In genomic region chr5:60600300-60600648, GRCm38 (mm10) we compare ENCODE assay signal across 26 mouse cellular contexts.
A peak's percentile ranks its signal among the peaks of the same experiment; 100 is the strongest.
DNase-seq lines count a peak whose midpoint lies in the region; ATAC-seq lines count a peak whose summit lies in the region.
"Had no signal": no experiment of that assay in that cellular context is flagged by ENCODE, and none has a peak within 500 bp of the region (broad histone marks: within the 10 kb centered on the region; RNA-seq: fewer than 3 reads in every experiment).

No protein-coding gene starts in this region.

- 57% methylated on average over 5 of the region's 5 CpGs for WGBS in embryonic facial prominence, embryonic 14.5 days
- WGBS in embryonic facial prominence, embryonic 10.5 days = 76% methylated on average over 5 of the region's 5 CpGs
- whole genome bisulfite sequencing in hindbrain, embryonic 13.5 days = 30% methylated on average over 5 of the region's 5 CpGs
- WGBS in hindbrain, embryonic 14.5 days = 39% methylated on average over 5 of the region's 5 CpGs
- WGBS in neural tube, embryonic 13.5 days = 52% methylated on average over 5 of the region's 5 CpGs

- no peaks in the 10 kb centered on the region for H3K27me3 ChIP-seq in embryonic facial prominence, embryonic 14.5 days (replicated peaks; ENCODE audit: control insufficient read depth, insufficient read depth, low read length)
- H3K27me3 ChIP-seq in embryonic facial prominence, embryonic 10.5 days (replicated peaks; ENCODE audit: low read depth, poor library complexity, severe bottlenecking) = no peaks in the 10 kb centered on the region
- H3K27me3 ChIP-seq in hindbrain, embryonic 13.5 days = no peaks in the 10 kb centered on the region
- H3K27me3 ChIP-seq in hindbrain, embryonic 14.5 days (ENCODE audit: control insufficient read depth, insufficient read depth, low read length) = no peaks in the 10 kb centered on the region
- no peaks in the 10 kb centered on the region for H3K27me3 ChIP-seq in neural tube, embryonic 13.5 days
- H3K27me3 ChIP-seq: embryonic facial prominence, embryonic 12.5 days; heart, embryonic 13.5 days; intestine, embryonic 15.5 days; limb, embryonic 13.5 days; lung, embryonic 15.5 days; Patski had no signal

- no peak overlapping the region for H3K4me2 ChIP-seq in embryonic facial prominence, embryonic 14.5 days (ENCODE audit: low read depth, low read length)
- no peak overlapping the region for H3K4me2 ChIP-seq in hindbrain, embryonic 13.5 days
- H3K4me2 ChIP-seq in hindbrain, embryonic 14.5 days (replicated peaks) = no peak overlapping the region
- no peak overlapping the region for H3K4me2 ChIP-seq in neural tube, embryonic 13.5 days
- H3K4me2 ChIP-seq: embryonic facial prominence, embryonic 12.5 days; heart, embryonic 13.5 days; intestine, embryonic 15.5 days; limb, embryonic 13.5 days; liver, embryonic 11.5 days; lung, embryonic 15.5 days had no signal

- no peaks in the 10 kb centered on the region for H3K36me3 ChIP-seq in embryonic facial prominence, embryonic 14.5 days (ENCODE audit: control insufficient read depth, insufficient read depth, low read length)
- no peaks in the 10 kb centered on the region for H3K36me3 ChIP-seq in embryonic facial prominence, embryonic 10.5 days (replicated peaks)
- no peaks in the 10 kb centered on the region for H3K36me3 ChIP-seq in hindbrain, embryonic 13.5 days
- no peaks in the 10 kb centered on the region for H3K36me3 ChIP-seq in hindbrain, embryonic 14.5 days (replicated peaks; ENCODE audit: control insufficient read depth, insufficient read depth)
- no peaks in the 10 kb centered on the region for H3K36me3 ChIP-seq in neural tube, embryonic 13.5 days
- H3K36me3 ChIP-seq: embryonic facial prominence, embryonic 12.5 days; heart, embryonic 13.5 days; intestine, embryonic 15.5 days; limb, embryonic 13.5 days; lung, embryonic 15.5 days; midbrain, embryonic 10.5 days had no signal

- DNase-seq in embryonic facial prominence, embryonic 14.5 days (ENCODE audit: low spot score) = peak; percentile 54
- DNase-seq in embryonic facial prominence, embryonic 10.5 days (ENCODE audit: low spot score) = no peak
- no peak for DNase-seq in hindbrain, embryonic 14.5 days (ENCODE audit: low spot score)
- no peak for DNase-seq in neural tube, embryonic 10.5 days (ENCODE audit: extremely low spot score, low spot score)
- DNase-seq in skeletal muscle tissue, adult 2 months (ENCODE audit: low read depth, low spot score) = peak; percentile 4
- DNase-seq in adrenal gland, postnatal 14 days = no peak
- DNase-seq: adrenal gland, postnatal 25 days; gastrocnemius, postnatal 10 days; heart, postnatal 10 days; kidney, adult 8-10 months; kidney, postnatal 14 days; right cerebral cortex, adult 18-20 months; thymus, adult 18-20 months; thymus, postnatal 25 days had no signal

- H3K4me1 ChIP-seq in embryonic facial prominence, embryonic 14.5 days (ENCODE audit: control insufficient read depth, insufficient read depth, low read length) = no peaks in the 10 kb centered on the region
- no peaks in the 10 kb centered on the region for H3K4me1 ChIP-seq in embryonic facial prominence, embryonic 10.5 days
- H3K4me1 ChIP-seq in hindbrain, embryonic 13.5 days (replicated peaks) = peaks cover 5% of the 10 kb centered on the region
- H3K4me1 ChIP-seq in hindbrain, embryonic 14.5 days (replicated peaks; ENCODE audit: control insufficient read depth, insufficient read depth, low read length) = 0 out of 2 replicates have a peak, but pooled peaks cover 5% of the 10 kb centered on the region
- peaks cover 6% of the 10 kb centered on the region; the same call in 1 of the 2 replicates for H3K4me1 ChIP-seq in neural tube, embryonic 13.5 days (replicated peaks)
- H3K4me1 ChIP-seq: embryonic facial prominence, embryonic 12.5 days; heart, embryonic 13.5 days; intestine, embryonic 15.5 days; limb, embryonic 13.5 days; lung, embryonic 15.5 days; midbrain, embryonic 10.5 days had no signal

- H3K9ac ChIP-seq in embryonic facial prominence, embryonic 14.5 days (ENCODE audit: low read depth, low read length) = no peak overlapping the region
- no peak overlapping the region for H3K9ac ChIP-seq in hindbrain, embryonic 13.5 days
- H3K9ac ChIP-seq in hindbrain, embryonic 14.5 days = no peak overlapping the region
- H3K9ac ChIP-seq in neural tube, embryonic 13.5 days = no peak overlapping the region
- H3K9ac ChIP-seq: embryonic facial prominence, embryonic 12.5 days; heart, embryonic 13.5 days; intestine, embryonic 15.5 days; limb, embryonic 13.5 days; lung, embryonic 15.5 days had no signal

- no peak overlapping the region for H3K4me3 ChIP-seq in embryonic facial prominence, embryonic 14.5 days (ENCODE audit: low read depth, low read length)
- no peak overlapping the region for H3K4me3 ChIP-seq in embryonic facial prominence, embryonic 10.5 days
- no peak overlapping the region for H3K4me3 ChIP-seq in hindbrain, embryonic 13.5 days
- H3K4me3 ChIP-seq in hindbrain, embryonic 14.5 days (replicated peaks; ENCODE audit: low read length) = no peak overlapping the region
- H3K4me3 ChIP-seq in neural tube, embryonic 13.5 days = no peak overlapping the region
- H3K4me3 ChIP-seq: embryonic facial prominence, embryonic 12.5 days; heart, embryonic 13.5 days; intestine, embryonic 15.5 days; limb, embryonic 13.5 days; lung, embryonic 15.5 days; midbrain, embryonic 10.5 days; myocyte had no signal

- 0 out of 2 replicates have a peak, but pooled peaks have one; percentile 33 for ATAC-seq in embryonic facial prominence, embryonic 14.5 days (ENCODE audit: low read depth)
- ATAC-seq in hindbrain, embryonic 13.5 days (ENCODE audit: low FRiP score) = peak; percentile 74; the same call in 1 of the 2 replicates
- no peak for ATAC-seq in hindbrain, embryonic 14.5 days (ENCODE audit: low FRiP score)
- no peak; the same call in 1 of the 2 replicates for ATAC-seq in neural tube, embryonic 13.5 days (ENCODE audit: low read depth)
- ATAC-seq: intestine, embryonic 15.5 days; Patski had no signal

- no peaks in the 10 kb centered on the region for H3K9me3 ChIP-seq in embryonic facial prominence, embryonic 14.5 days (ENCODE audit: control insufficient read depth, low read length)
- H3K9me3 ChIP-seq in embryonic facial prominence, embryonic 10.5 days = no peaks in the 10 kb centered on the region
- no peaks in the 10 kb centered on the region for H3K9me3 ChIP-seq in hindbrain, embryonic 13.5 days
- no peaks in the 10 kb centered on the region for H3K9me3 ChIP-seq in hindbrain, embryonic 14.5 days (ENCODE audit: control insufficient read depth, low read length)
- H3K9me3 ChIP-seq in neural tube, embryonic 13.5 days = no peaks in the 10 kb centered on the region
- H3K9me3 ChIP-seq: embryonic facial prominence, embryonic 12.5 days; heart, embryonic 13.5 days; intestine, embryonic 15.5 days; limb, embryonic 13.5 days; lung, embryonic 15.5 days; midbrain, embryonic 10.5 days had no signal

- H3K27ac ChIP-seq in embryonic facial prominence, embryonic 14.5 days (replicated peaks; ENCODE audit: low read depth, low read length) = no peak overlapping the region
- no peak overlapping the region for H3K27ac ChIP-seq in embryonic facial prominence, embryonic 10.5 days (replicated peaks)
- no peak overlapping the region for H3K27ac ChIP-seq in hindbrain, embryonic 13.5 days
- H3K27ac ChIP-seq in hindbrain, embryonic 14.5 days = no peak overlapping the region
- H3K27ac ChIP-seq in neural tube, embryonic 13.5 days (replicated peaks) = 0 out of 2 replicates have a peak overlapping the region, but pooled peaks have one; percentile 42
- H3K27ac ChIP-seq: embryonic facial prominence, embryonic 12.5 days; heart, embryonic 13.5 days; intestine, embryonic 15.5 days; limb, embryonic 13.5 days; lung, embryonic 15.5 days; midbrain, embryonic 10.5 days; stomach, postnatal 0 days had no signal

Comparison
In these comparisons a context has a peak if more than half of its experiments do, and no peak if none do; other contexts are left out.
1. ATAC-seq: peak in embryonic facial prominence, embryonic 14.5 days (single experiment) and hindbrain, embryonic 13.5 days (single experiment); none in hindbrain, embryonic 14.5 days (single experiment) and neural tube, embryonic 13.5 days (single experiment).
2. DNase-seq: peak in embryonic facial prominence, embryonic 14.5 days (single experiment) and skeletal muscle tissue, adult 2 months (single experiment); none in embryonic facial prominence, embryonic 10.5 days (single experiment), hindbrain, embryonic 14.5 days (single experiment), neural tube, embryonic 10.5 days (single experiment) and adrenal gland, postnatal 14 days (single experiment).